Mouse (Mus musculus) midbrain, embryonic 12.5 days (tissue): Measurements from ENCODE around the gene Fam170b. TPM values are rescaled to one million over a fixed set of nuclear protein-coding genes. Genes with fewer than 3 reads are reported as not detected.

Experiments
- ATAC-seq: fragments of 200-750 bp; cut with Nextera tagmentation; 2 replicates; pipeline ENCODE4 v1.8.0; 2017; ENCODE audit warnings: low read depth, moderate TSS enrichment, moderate library complexity; ENCODE audit not compliant: low FRiP score
- H3K27ac ChIP-seq: fragments of 300-500 bp; sonication (generic); replicated peaks from 2 replicates; pipeline ENCODE4 v1.5.1; 2016; ENCODE audit warnings: mild to moderate bottlenecking
- H3K27me3 ChIP-seq: fragments of 300-500 bp; sonication (generic); 2 replicates; pipeline ENCODE4 v1.6.1; 2016; ENCODE audit warnings: mild to moderate bottlenecking
- H3K36me3 ChIP-seq: fragments of 300-500 bp; sonication (generic); 2 replicates; pipeline ENCODE4 v1.6.1; 2016
- H3K4me1 ChIP-seq: fragments of 300-500 bp; sonication (generic); 2 replicates; pipeline ENCODE4 v1.6.1; 2016
- H3K4me2 ChIP-seq: fragments of 300-500 bp; sonication (generic); replicated peaks from 2 replicates; pipeline ENCODE4 v1.6.1; 2016; ENCODE audit warnings: mild to moderate bottlenecking, moderate library complexity
- H3K4me3 ChIP-seq: fragments of 300-500 bp; sonication (generic); 2 replicates; pipeline ENCODE4 v1.5.1; 2016; ENCODE audit warnings: mild to moderate bottlenecking
- H3K9ac ChIP-seq: fragments of 300-500 bp; sonication (generic); replicated peaks from 2 replicates; pipeline ENCODE4 v1.6.1; 2016; ENCODE audit warnings: mild to moderate bottlenecking, moderate library complexity
- H3K9me3 ChIP-seq: fragments of 300-500 bp; sonication (generic); 2 replicates; pipeline ENCODE4 v1.6.1; 2016; ENCODE audit warnings: mild to moderate bottlenecking
- WGBS: fragments of 180-500 bp; shearing (Covaris S2); methylation state at CpG from one replicate; pipeline ENCODE4 v1.1.7; 2016; 5-methylcytosine and 5-hydroxymethylcytosine counted together
- polyA plus RNA-seq: library from polyadenylated mRNA; unstranded; fragments of >200 nt; fragmentation: Nextera tagmentation; extraction: Ambion mirVana; gene quantifications from 2 replicates; pipeline ENCODE4 v1.2.1, GENCODE M21; 2016

Gene Fam170b
- not detected in 2 replicates for polyA plus RNA-seq

- H3K4me1 ChIP-seq = no peaks in the 10 kb centered on the region
- H3K4me3 ChIP-seq = no peak within 1 kb of the TSS
- no peaks in the 10 kb centered on the region for H3K36me3 ChIP-seq
- no peak within 1 kb of the TSS for H3K4me2 ChIP-seq
- no peaks in the 10 kb centered on the region for H3K9me3 ChIP-seq
- no peaks in the 10 kb centered on the region; the same call in 1 of the 2 replicates for H3K27me3 ChIP-seq
- WGBS = 81% methylated on average over 8 of the region's 8 CpGs
- no peak for ATAC-seq
- no peak within 1 kb of the TSS for H3K27ac ChIP-seq
- no peak within 1 kb of the TSS for H3K9ac ChIP-seq
These were observed at the start of gene Fam170b for GRCm38 (mm10) chr14:32833847-32834246. TSS of gene Fam170b (plus strand) at chr14:32833962.

DNA sequence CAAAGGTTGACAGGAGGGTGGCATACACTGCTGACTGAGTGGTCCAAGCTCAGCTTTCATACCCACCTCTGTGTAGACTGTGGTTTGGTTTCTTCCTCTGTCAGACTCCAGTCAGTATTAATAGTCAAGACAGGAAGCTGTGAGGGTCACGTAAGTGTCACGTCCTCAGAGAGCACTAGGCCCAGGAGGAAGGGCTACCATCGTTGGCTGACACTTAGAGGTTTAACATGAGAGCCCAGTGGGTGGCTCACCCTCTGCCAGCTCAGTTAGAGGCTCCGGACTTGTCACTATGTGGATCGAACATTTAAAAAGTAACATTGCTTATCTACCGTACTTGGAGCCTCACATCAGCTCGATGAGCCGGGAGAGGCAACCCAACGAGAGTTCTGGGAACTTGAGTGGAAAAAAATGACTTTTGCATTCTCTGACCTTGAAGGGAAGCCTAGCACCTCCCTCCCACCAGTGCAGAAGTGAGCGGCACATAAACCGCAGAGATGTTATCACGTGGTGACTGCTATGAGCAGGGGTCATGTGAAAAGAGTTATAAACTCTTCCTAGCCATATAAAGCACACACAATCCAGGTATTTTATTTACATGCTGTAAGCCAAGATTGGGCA lies 49.5 kb upstream of the Fam170b start:
- H3K9ac ChIP-seq = no peak overlapping the region
- H3K4me1 ChIP-seq = no peaks in the 10 kb centered on the region
- ATAC-seq = no peak
- no peaks in the 10 kb centered on the region for H3K36me3 ChIP-seq
- H3K4me2 ChIP-seq = no peak overlapping the region
- H3K27ac ChIP-seq = no peak overlapping the region
- H3K4me3 ChIP-seq = no peak overlapping the region
- H3K9me3 ChIP-seq = no peaks in the 10 kb centered on the region
- WGBS = 86% methylated on average over 12 of the region's 12 CpGs
- H3K27me3 ChIP-seq = no peaks in the 10 kb centered on the region

GRCm38 (mm10) chr14:32784748-32785134 lies 49.0 kb upstream of the Fam170b start:
- H3K4me3 ChIP-seq = no peak overlapping the region
- ATAC-seq = no peak
- H3K4me2 ChIP-seq = no peak overlapping the region
- H3K27ac ChIP-seq = no peak overlapping the region
- H3K9ac ChIP-seq = no peak overlapping the region
- 75% methylated on average over 4 of the region's 4 CpGs for WGBS
- no peaks in the 10 kb centered on the region for H3K36me3 ChIP-seq
- no peaks in the 10 kb centered on the region for H3K9me3 ChIP-seq
- no peaks in the 10 kb centered on the region for H3K27me3 ChIP-seq
- H3K4me1 ChIP-seq = no peaks in the 10 kb centered on the region

DNA sequence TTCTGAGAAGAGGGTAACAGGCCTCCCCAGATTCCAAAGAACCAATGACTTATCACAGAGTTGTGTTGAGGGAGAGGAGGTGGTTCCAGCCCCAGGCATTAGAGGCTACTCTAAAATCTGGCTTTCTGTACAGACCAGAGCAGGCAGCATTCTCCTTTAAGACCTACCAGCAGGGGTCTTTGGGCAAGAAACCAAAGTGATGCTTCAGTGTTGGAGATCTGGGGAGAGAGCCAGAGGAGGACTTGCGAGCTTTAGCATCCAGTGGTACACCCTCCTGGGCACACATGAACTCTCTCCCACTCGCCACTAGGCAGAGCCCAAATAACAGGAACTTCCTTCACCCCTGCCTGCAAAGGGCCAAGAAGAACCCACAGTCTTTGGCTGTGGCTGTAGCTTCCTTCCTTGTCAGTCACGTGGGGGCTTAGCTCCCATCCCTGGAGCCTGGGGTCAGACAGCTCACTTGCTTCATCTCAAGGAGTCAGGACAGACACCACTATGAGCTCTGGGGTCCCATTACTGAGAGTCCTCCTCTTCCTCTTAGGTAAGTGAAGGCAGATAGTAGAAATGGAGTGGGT lies 48.1 kb upstream of the Fam170b start, which contains the start of gene Tmem273:
Gene Tmem273 (plus strand): TSS at position 408 of the 575 bp plus-strand sequence.
- Histone ChIP-seq H3K4me2 (no peak within 1 kb of the TSS), H3K27ac (no peak within 1 kb of the TSS), H3K9me3 (no peaks in the 10 kb centered on the region), H3K9ac (no peak within 1 kb of the TSS), H3K36me3 (no peaks in the 10 kb centered on the region), H3K4me3 (no peak within 1 kb of the TSS), H3K27me3 (no peaks in the 10 kb centered on the region), H3K4me1 (no peaks in the 10 kb centered on the region)
- ATAC-seq = no peak
- WGBS = 67% methylated on average over 3 of the region's 3 CpGs

DNA sequence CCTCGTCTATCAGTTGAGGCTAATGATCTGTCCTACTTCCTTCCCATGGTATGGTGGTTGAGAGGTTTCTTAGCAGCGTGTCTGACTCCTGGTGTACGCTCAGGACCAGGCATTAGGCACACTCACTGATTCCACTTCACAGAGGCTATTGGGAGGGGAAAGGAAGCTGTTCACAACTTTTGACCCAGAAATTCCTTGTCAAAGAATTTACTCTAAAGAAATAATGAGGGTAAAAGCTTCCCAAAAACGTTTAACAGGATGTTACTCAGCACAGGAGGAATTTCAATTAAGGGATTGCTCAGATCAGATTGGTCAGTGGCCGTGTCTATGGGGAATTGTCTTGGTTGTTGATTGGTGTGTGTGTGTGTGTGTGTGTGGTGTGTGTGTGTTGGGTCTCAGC lies 46.1 kb upstream of the Fam170b start:
- ATAC-seq = no peak
- WGBS = 59% methylated on average over 5 of the region's 5 CpGs

DNA sequence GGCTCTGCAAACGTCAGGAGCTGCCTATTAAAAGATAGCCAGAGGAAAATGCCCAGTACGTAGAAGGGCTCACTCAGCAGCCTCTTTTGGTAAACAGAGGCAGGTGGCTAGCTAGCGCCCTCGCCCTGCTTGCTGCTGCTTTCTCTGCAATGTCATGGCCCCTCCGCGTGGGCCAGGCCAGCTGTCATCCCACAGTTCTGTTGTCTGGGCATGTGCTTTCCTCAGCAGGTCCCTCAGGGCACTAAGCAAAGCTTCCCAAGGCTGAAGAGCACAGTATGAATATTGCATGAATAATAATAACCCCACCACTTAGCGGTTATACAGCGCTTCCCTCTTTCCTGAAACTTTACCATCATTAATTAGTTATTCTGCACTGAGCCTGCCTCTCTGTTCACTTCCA lies 37.4 kb upstream of the Fam170b start:
- 0 out of 2 replicates have a peak, but pooled peaks have one; percentile 27 for ATAC-seq

More for the DNA sequence above, 46.1 kb upstream of the Fam170b start:
- H3K27ac ChIP-seq = no peak overlapping the region
- no peak overlapping the region for H3K9ac ChIP-seq
- no peak overlapping the region for H3K4me2 ChIP-seq
- H3K4me3 ChIP-seq = no peak overlapping the region
- no peaks in the 10 kb centered on the region for H3K9me3 ChIP-seq
- H3K27me3 ChIP-seq = no peaks in the 10 kb centered on the region
- no peaks in the 10 kb centered on the region for H3K4me1 ChIP-seq
- H3K36me3 ChIP-seq = no peaks in the 10 kb centered on the region

GRCm38 (mm10) chr14:32797803-32798202 lies 36.0 kb upstream of the Fam170b start:
- H3K4me3 ChIP-seq = no peak overlapping the region
- H3K4me2 ChIP-seq = no peak overlapping the region
- 82% methylated on average over 2 of the region's 2 CpGs for WGBS
- peaks cover 19% of the 10 kb centered on the region for H3K4me1 ChIP-seq
- H3K9ac ChIP-seq = no peak overlapping the region
- H3K36me3 ChIP-seq = no peaks in the 10 kb centered on the region
- no peak for ATAC-seq
- no peaks in the 10 kb centered on the region for H3K27me3 ChIP-seq
- no peak overlapping the region for H3K27ac ChIP-seq
- H3K9me3 ChIP-seq = no peaks in the 10 kb centered on the region

More for the DNA sequence above, 37.4 kb upstream of the Fam170b start:
- no peak overlapping the region for H3K9ac ChIP-seq
- H3K4me3 ChIP-seq = no peak overlapping the region
- H3K9me3 ChIP-seq = no peaks in the 10 kb centered on the region
- H3K4me1 ChIP-seq = peaks cover 13% of the 10 kb centered on the region; the same call in 1 of the 2 replicates
- H3K36me3 ChIP-seq = no peaks in the 10 kb centered on the region
- 49% methylated on average over 8 of the region's 8 CpGs for WGBS
- no peak overlapping the region for H3K4me2 ChIP-seq
- 0 out of 2 replicates have a peak overlapping the region, but pooled peaks have one; percentile 3 for H3K27ac ChIP-seq
- H3K27me3 ChIP-seq = no peaks in the 10 kb centered on the region

DNA sequence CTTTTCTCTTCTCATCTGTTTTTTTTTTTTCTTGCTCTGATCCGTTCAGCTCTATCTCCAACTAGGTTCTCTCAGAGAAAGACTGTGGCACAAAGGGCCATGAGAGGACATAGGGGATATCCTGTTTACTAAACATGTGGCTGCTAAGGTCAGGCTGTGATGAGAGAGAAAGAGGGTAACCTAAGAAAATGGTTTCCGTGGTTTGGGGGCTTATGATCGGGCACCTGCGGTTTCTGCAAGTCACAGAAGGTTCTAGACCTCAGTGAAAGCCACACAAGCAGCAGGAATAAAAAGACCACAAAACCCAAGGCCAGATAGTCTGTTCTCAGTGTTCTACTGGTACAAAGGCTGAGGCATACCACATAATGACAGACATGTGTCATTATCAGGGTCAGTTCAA lies 35.4 kb upstream of the Fam170b start:
- no peak for ATAC-seq
- Histone ChIP-seq H3K27me3 (no peaks in the 10 kb centered on the region), H3K4me3 (no peak overlapping the region), H3K36me3 (no peaks in the 10 kb centered on the region), H3K4me1 (peaks cover 19% of the 10 kb centered on the region), H3K4me2 (no peak overlapping the region), H3K9me3 (no peaks in the 10 kb centered on the region), H3K27ac (no peak overlapping the region), H3K9ac (no peak overlapping the region)
- WGBS = 86% methylated on average over 4 of the region's 4 CpGs

DNA sequence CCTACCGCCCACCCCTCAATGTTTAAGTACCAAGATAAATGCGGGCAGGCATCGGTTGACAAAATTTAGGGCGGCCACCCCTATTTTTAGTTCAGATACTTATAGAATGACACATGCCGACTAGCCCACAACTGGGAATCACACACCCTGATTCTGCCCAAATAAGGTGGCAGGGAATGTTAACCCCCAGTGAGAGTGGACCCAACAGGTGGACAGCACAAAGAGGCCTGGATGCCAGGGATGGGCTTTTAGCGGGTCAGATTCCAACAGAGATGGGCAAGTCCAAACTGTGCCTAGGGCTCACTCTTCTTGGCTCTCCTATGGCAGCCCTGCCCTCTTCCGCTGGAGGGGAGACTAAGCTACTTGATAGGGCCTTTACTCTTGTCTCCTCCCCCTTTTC lies 33.7 kb upstream of the Fam170b start:
- 95% methylated on average over 7 of the region's 7 CpGs for WGBS

DNA sequence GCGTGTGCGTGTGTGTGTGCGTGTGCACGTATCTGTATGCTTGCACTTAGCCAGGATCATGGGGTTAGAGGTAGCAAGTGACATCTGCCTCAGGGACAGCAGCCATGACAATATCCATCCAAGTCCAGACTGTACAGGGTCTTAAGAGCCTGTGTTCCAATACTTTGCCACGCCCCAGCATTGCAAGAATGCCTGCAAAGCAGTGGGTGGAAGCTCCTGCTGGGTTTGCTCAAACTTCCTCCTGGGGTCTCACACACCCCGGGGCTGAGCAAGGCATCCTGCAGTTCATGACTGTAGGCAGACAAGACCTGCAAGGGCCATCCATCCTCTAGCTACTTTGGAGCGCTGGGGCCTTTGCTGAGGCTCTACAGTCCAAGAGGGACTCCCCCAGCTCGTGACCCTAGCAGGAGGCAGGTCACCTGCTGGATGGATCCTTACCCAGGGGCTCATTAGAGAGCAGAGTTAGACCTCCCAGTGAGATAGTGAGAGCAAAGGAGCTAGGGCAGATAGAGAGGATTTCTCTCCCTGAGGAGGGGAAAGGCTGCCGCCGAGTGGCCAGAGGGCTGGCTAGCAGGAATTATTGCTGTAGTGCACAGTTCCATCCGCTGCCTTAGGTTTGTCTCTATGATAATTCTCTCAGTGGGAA lies 32.6 kb upstream of the Fam170b start:
- H3K4me3 ChIP-seq = no peak overlapping the region
- H3K27ac ChIP-seq = no peak overlapping the region
- no peaks in the 10 kb centered on the region for H3K27me3 ChIP-seq
- H3K4me1 ChIP-seq = peaks cover 18% of the 10 kb centered on the region
- no peak overlapping the region for H3K9ac ChIP-seq
- no peak overlapping the region for H3K4me2 ChIP-seq
- 57% methylated on average over 11 of the region's 11 CpGs for WGBS
- H3K9me3 ChIP-seq = no peaks in the 10 kb centered on the region
- no peaks in the 10 kb centered on the region for H3K36me3 ChIP-seq
- ATAC-seq = 0 out of 2 replicates have a peak, but pooled peaks have one; percentile 16

More for the DNA sequence above, 33.7 kb upstream of the Fam170b start:
- Histone ChIP-seq H3K4me1 (peaks cover 19% of the 10 kb centered on the region), H3K4me2 (no peak overlapping the region), H3K36me3 (no peaks in the 10 kb centered on the region), H3K4me3 (no peak overlapping the region), H3K9me3 (no peaks in the 10 kb centered on the region), H3K27ac (no peak overlapping the region), H3K9ac (no peak overlapping the region), H3K27me3 (no peaks in the 10 kb centered on the region)
- ATAC-seq = no peak

- H3K27ac ChIP-seq = no peak overlapping the region
- H3K4me1 ChIP-seq = peaks cover 13% of the 10 kb centered on the region
- H3K4me3 ChIP-seq = no peak overlapping the region
- H3K9me3 ChIP-seq = no peaks in the 10 kb centered on the region
- H3K27me3 ChIP-seq = no peaks in the 10 kb centered on the region
- no peak for ATAC-seq
- no peaks in the 10 kb centered on the region for H3K36me3 ChIP-seq
- no peak overlapping the region for H3K4me2 ChIP-seq
- no peak overlapping the region for H3K9ac ChIP-seq
These were observed 32.1 kb upstream of the Fam170b start for GRCm38 (mm10) chr14:32801662-32802024.

- H3K4me2 ChIP-seq = no peak overlapping the region
- no peaks in the 10 kb centered on the region for H3K27me3 ChIP-seq
- no peaks in the 10 kb centered on the region for H3K9me3 ChIP-seq
- no peaks in the 10 kb centered on the region for H3K4me1 ChIP-seq
- H3K36me3 ChIP-seq = no peaks in the 10 kb centered on the region
- ATAC-seq = no peak
- H3K4me3 ChIP-seq = no peak overlapping the region
- no peak overlapping the region for H3K9ac ChIP-seq
- H3K27ac ChIP-seq = no peak overlapping the region
These were observed 23.7 kb upstream of the Fam170b start for GRCm38 (mm10) chr14:32810111-32810510.
